Mouse (Mus musculus) stomach, postnatal 0 days (tissue): ENCODE measurements at regions not wholly inside any gene's neighbourhood (a gene's known extent, or its start where the extent isn't known, plus 50 kb on each side); places are given as distances from the start of the nearest gene placed in this dataset.

Source experiments
- CTCF ChIP-seq: IDR thresholded peaks from 2 replicates; pipeline ENCODE4 v1.5.1; 2016; ENCODE audit warnings: antibody characterized with exemption, low read depth, mild to moderate bottlenecking, moderate library complexity
- EP300 ChIP-seq: optimal IDR thresholded peaks from 2 replicates; pipeline ENCODE3; 2016; ENCODE audit warnings: antibody characterized with exemption

GRCm38 (mm10) chr15:68650609-68651008 lies 2149.9 kb upstream of the Lrrc6 start:
- TF ChIP-seq CTCF (no peak), EP300 (no peak)
